Mouse (Mus musculus) CH12.LX (cell line): ENCODE data around the gene Hs3st3a1. TPM values are rescaled to one million over a fixed set of nuclear protein-coding genes. Genes with fewer than 3 reads are reported as not detected.

Experiments used
- DNase-seq: peaks from one replicate; pipeline ENCODE4 v3.0.0-alpha.2; 2013; ENCODE audit errors: extremely low read depth
- H3K27ac ChIP-seq: 2 replicates; pipeline ENCODE4 v1.5.1; 2012; ENCODE audit warnings: low read depth, mild to moderate bottlenecking, control low read depth, moderate library complexity; ENCODE audit not compliant: insufficient read depth
- H3K27me3 ChIP-seq: replicated peaks from 2 replicates; pipeline ENCODE3; 2012; ENCODE audit warnings: inconsistent platforms
- H3K36me3 ChIP-seq, 2 experiments: replicated peaks in 1 of 2; 2 replicates each; pipeline versions ENCODE3 to v1.6.1; 2012; ENCODE audit warnings: inconsistent platforms in 1 of 2, low read length in 1 of 2, mild to moderate bottlenecking in 1 of 2, mixed read lengths in 1 of 2, moderate library complexity in 1 of 2; ENCODE audit not compliant: control insufficient read depth in 1 of 2, insufficient read depth in 1 of 2
- H3K4me1 ChIP-seq, 2 experiments: 2 replicates each; pipeline ENCODE4 v1.6.1; 2012; ENCODE audit warnings: inconsistent platforms in 1 of 2, moderate library complexity in 1 of 2; ENCODE audit not compliant: insufficient read depth in 2 of 2, control insufficient read depth in 1 of 2
- H3K4me2 ChIP-seq: 2 replicates; pipeline ENCODE4 v1.6.1; 2012; ENCODE audit warnings: low read depth, mild to moderate bottlenecking, control low read depth; ENCODE audit not compliant: poor library complexity, insufficient read depth, severe bottlenecking
- H3K4me3 ChIP-seq, 3 experiments: fragments of 150-350 bp in 1 of 3; sonication (generic) in 1 of 3; replicated peaks in 1 of 3; 2 replicates each; pipeline versions ENCODE3 to v1.5.1; 2011 to 2012; ENCODE audit warnings: low read depth in 2 of 3, low read length in 2 of 3, mild to moderate bottlenecking in 2 of 3, moderate library complexity in 2 of 3, control low read depth in 1 of 3, improper control_type of control experiment in 1 of 3, inconsistent platforms in 1 of 3, mixed read lengths in 1 of 3; ENCODE audit not compliant: poor library complexity in 1 of 3
- H3K79me2 ChIP-seq: replicated peaks from 2 replicates; pipeline ENCODE4 v1.6.1; 2012; ENCODE audit warnings: mild to moderate bottlenecking, moderate library complexity; ENCODE audit not compliant: control insufficient read depth, poor library complexity, insufficient read depth, severe bottlenecking; ENCODE audit errors: extremely low read depth
- H3K9ac ChIP-seq: 2 replicates; pipeline ENCODE4 v1.6.1; 2012; ENCODE audit warnings: low read depth, mild to moderate bottlenecking, control low read depth, moderate library complexity; ENCODE audit not compliant: insufficient read depth
- H3K9me3 ChIP-seq: replicated peaks from 2 replicates; pipeline ENCODE3; 2012; ENCODE audit warnings: low read length, inconsistent platforms, mixed read lengths
- BHLHE40 ChIP-seq: IDR thresholded peaks from 2 replicates; pipeline ENCODE4 v1.6.1; 2011; ENCODE audit warnings: mild to moderate bottlenecking, low read depth, low read length, improper control_type of control experiment
- CTCF ChIP-seq, 2 experiments: IDR thresholded peaks in 1 of 2; conservative IDR thresholded peaks in 1 of 2; 2 replicates each; pipeline ENCODE4 v1.5.1; 2011 to 2012; ENCODE audit warnings: low read depth in 2 of 2, low read length in 2 of 2, improper control_type of control experiment in 1 of 2, inconsistent platforms in 1 of 2, mild to moderate bottlenecking in 1 of 2, moderate library complexity in 1 of 2
- E2F4 ChIP-seq: IDR thresholded peaks from 2 replicates; pipeline ENCODE4 v1.6.1; 2011; ENCODE audit warnings: low read depth, low read length, improper control_type of control experiment; ENCODE audit not compliant: insufficient replicate concordance
- ELF1 ChIP-seq: IDR thresholded peaks from 2 replicates; pipeline ENCODE4 v1.6.1; 2014; ENCODE audit warnings: low read depth, mild to moderate bottlenecking, inconsistent platforms, low read length, improper control_type of control experiment
- GABPA ChIP-seq: IDR thresholded peaks from 2 replicates; pipeline ENCODE4 v1.6.1; 2012; ENCODE audit warnings: low read depth, low read length, improper control_type of control experiment, inconsistent platforms; ENCODE audit not compliant: insufficient replicate concordance
- HCFC1 ChIP-seq: IDR thresholded peaks from 2 replicates; pipeline ENCODE4 v1.6.1; 2012; ENCODE audit warnings: low read depth, mild to moderate bottlenecking, inconsistent platforms, low read length, improper control_type of control experiment
- JUN ChIP-seq: IDR thresholded peaks from 2 replicates; pipeline ENCODE4 v1.6.1; 2011; ENCODE audit warnings: low read depth, mild to moderate bottlenecking, low read length, improper control_type of control experiment, moderate library complexity; ENCODE audit not compliant: insufficient read depth
- MAFK ChIP-seq: IDR thresholded peaks from 2 replicates; pipeline ENCODE4 v1.6.1; 2011; ENCODE audit warnings: low read length, improper control_type of control experiment; ENCODE audit not compliant: insufficient replicate concordance
- MAZ ChIP-seq: IDR thresholded peaks from 2 replicates; pipeline ENCODE4 v1.6.1; 2012; ENCODE audit warnings: low read depth, mild to moderate bottlenecking, inconsistent platforms, low read length, improper control_type of control experiment, moderate library complexity
- MEF2A ChIP-seq: IDR thresholded peaks from 2 replicates; pipeline ENCODE4 v1.6.1; 2014; ENCODE audit warnings: low read depth, mild to moderate bottlenecking, inconsistent platforms, low read length, improper control_type of control experiment, borderline replicate concordance
- MXI1 ChIP-seq: IDR thresholded peaks from 2 replicates; pipeline ENCODE4 v1.6.1; 2011; ENCODE audit warnings: mild to moderate bottlenecking, low read depth, low read length, improper control_type of control experiment
- MYC ChIP-seq: IDR thresholded peaks from 2 replicates; pipeline ENCODE4 v1.6.1; 2011; ENCODE audit warnings: low read depth, mild to moderate bottlenecking, improper control_type of control experiment, low read length
- NELFE ChIP-seq: IDR thresholded peaks from 2 replicates; pipeline ENCODE4 v1.6.1; 2011; ENCODE audit warnings: low read depth, low read length, improper control_type of control experiment
- NRF1 ChIP-seq: IDR thresholded peaks from 2 replicates; pipeline ENCODE4 v1.6.1; 2014; ENCODE audit warnings: low read depth, mild to moderate bottlenecking, inconsistent platforms, low read length, improper control_type of control experiment, moderate library complexity
- POLR2A ChIP-seq: IDR thresholded peaks from 2 replicates; pipeline ENCODE4 v1.6.1; 2011; ENCODE audit warnings: low read depth, mild to moderate bottlenecking, improper control_type of control experiment, low read length
- RCOR1 ChIP-seq: conservative IDR thresholded peaks from 2 replicates; pipeline ENCODE4 v1.6.1; 2012; ENCODE audit warnings: low read depth, mild to moderate bottlenecking, inconsistent platforms, low read length, improper control_type of control experiment
- SIN3A ChIP-seq: IDR thresholded peaks from 2 replicates; pipeline ENCODE4 v1.6.1; 2012; ENCODE audit warnings: low read length, improper control_type of control experiment, inconsistent platforms
- TBP ChIP-seq: conservative IDR thresholded peaks from 2 replicates; pipeline ENCODE4 v1.6.1; 2011; ENCODE audit warnings: low read depth, low read length, improper control_type of control experiment
- TCF12 ChIP-seq: IDR thresholded peaks from 2 replicates; pipeline ENCODE4 v1.6.1; 2014; ENCODE audit warnings: low read depth, mild to moderate bottlenecking, inconsistent platforms, low read length, improper control_type of control experiment
- UBTF ChIP-seq: IDR thresholded peaks from 2 replicates; pipeline ENCODE4 v1.6.1; 2012; ENCODE audit warnings: low read depth, mild to moderate bottlenecking, inconsistent platforms, low read length, improper control_type of control experiment, moderate library complexity
- USF1 ChIP-seq: IDR thresholded peaks from 2 replicates; pipeline ENCODE4 v1.6.1; 2014; ENCODE audit warnings: low read depth, mild to moderate bottlenecking, inconsistent platforms, low read length, improper control_type of control experiment
- USF2 ChIP-seq: conservative IDR thresholded peaks from 2 replicates; pipeline ENCODE4 v1.6.1; 2011; ENCODE audit warnings: low read depth, low read length, improper control_type of control experiment
- ZNF384 ChIP-seq: IDR thresholded peaks from 2 replicates; pipeline ENCODE4 v1.6.1; 2012; ENCODE audit warnings: low read depth, low read length, improper control_type of control experiment, inconsistent platforms
- dilution Hi-C: fragments of 300-500 bp; cut with MboI; formaldehyde crosslinking; loops from 2 replicates; pipeline ENCODE4 v1.14.3; 2020; ENCODE audit warnings: low sequenced_read_pairs; ENCODE audit not compliant: extremely low pct_unique_long_range_greater_than_20kb, extremely low pct_ligation_motif_present
- in situ Hi-C: fragments of 300-500 bp; cut with MboI; formaldehyde crosslinking; loops from 3 replicates; pipeline ENCODE4 v1.14.3; 2019; ENCODE audit warnings: low sequenced_read_pairs, low pct_ligation_motif_present, low pct_unique_long_range_greater_than_20kb, mixed read lengths
- polyA plus RNA-seq: library from polyadenylated mRNA; unstranded; fragments of >175 nt; gene quantifications from 2 replicates; pipeline ENCODE4 v1.2.1, GENCODE M21; 2012; ENCODE audit warnings: low read depth; ENCODE audit not compliant: insufficient read length
- total RNA-seq, 2 experiments: library from RNA; depleted of rRNA; stranded (reverse); fragments of 300-350 nt in 1 of 2; fragments of >200 nt in 1 of 2; gene quantifications; 2 replicates each; pipeline ENCODE4 v1.2.3; 2012 to 2014

Hs3st3a1 gene
- total and polyA plus RNA-seq, 3 experiments, result not detected

- dilution Hi-C loops (no loop called here), in situ Hi-C loops (loop anchor here (10.0 to 25.0 kb wide), 2 partner anchors 511 to 1023 kb away; partner anchors contain the start of gene Hs3st3b1)
- DNase-seq, result no peak
- Histone ChIP-seq H3K79me2 (no peaks in the 10 kb centered on the region), H3K9me3 (peaks cover 14% of the 10 kb centered on the region), H3K4me3 (no peak overlapping the region), H3K9ac (no peak overlapping the region), H3K4me1 (no peaks in the 10 kb centered on the region), H3K27me3 (no peaks in the 10 kb centered on the region), H3K27ac (no peak overlapping the region), H3K36me3 (no peaks in the 10 kb centered on the region), H3K4me2 (no peak overlapping the region)
- TF ChIP-seq USF1, result no peak
- TF ChIP-seq MEF2A, result no peak
- no peak for TF ChIP-seq USF2
- TF ChIP-seq HCFC1, result no peak
- TF ChIP-seq RCOR1, result no peak
- no peak for TF ChIP-seq UBTF
- TF ChIP-seq MYC, result no peak
- no peak for TF ChIP-seq POLR2A
- TF ChIP-seq NRF1, result no peak
- no peak for TF ChIP-seq ZNF384
Observed at GRCm38 (mm10) chr11:64435546-64436411, 647 bp downstream of the Hs3st3a1 start.

- Histone ChIP-seq H3K27ac (no peak within 1 kb of the TSS), H3K9ac (no peak within 1 kb of the TSS), H3K4me3 (no peak within 1 kb of the TSS), H3K36me3 (no peaks in the 10 kb centered on the region), H3K27me3 (no peaks in the 10 kb centered on the region), H3K4me2 (no peak within 1 kb of the TSS), H3K79me2 (no peaks in the 10 kb centered on the region), H3K9me3 (peaks cover 14% of the 10 kb centered on the region), H3K4me1 (no peaks in the 10 kb centered on the region)
- TF ChIP-seq MEF2A (no peak), BHLHE40 (no peak), ZNF384 (no peak), UBTF (no peak), ELF1 (no peak), TBP (no peak), USF2 (no peak), USF1 (no peak), TCF12 (no peak), MAZ (no peak), GABPA (no peak), CTCF (conservative IDR thresholded peaks at IDR 0.05 in 1 of 2, IDR thresholded peaks at IDR 0.05 in 1 of 2; ENCODE audit: low read depth in 2 of 2, low read length in 2 of 2) (no peak), SIN3A (no peak), NELFE (no peak), JUN (no peak), MXI1 (no peak), HCFC1 (no peak), MAFK (no peak), E2F4 (no peak)
- dilution Hi-C loops (no loop called here), in situ Hi-C loops (loop anchor here (10.0 to 25.0 kb wide), 2 partner anchors 512 to 1024 kb away; partner anchors contain the start of gene Hs3st3b1)
- DNase-seq, result no peak
Observed at GRCm38 (mm10) chr11:64436412-64436727, 1.2 kb downstream of the Hs3st3a1 start, which contains the start of gene F930015N05Rik. Gene F930015N05Rik (minus strand): TSS chr11:64436653.
